Mouse (Mus musculus) embryonic fibroblast, embryonic 13.5 days (primary cell): ENCODE results near the gene Brip1.

ENCODE experiments used
- CTCF ChIP-seq: IDR thresholded peaks from 2 replicates; pipeline ENCODE4 v1.5.1; 2011; ENCODE audit warnings: mild to moderate bottlenecking, control low read depth, low read length, moderate library complexity, borderline replicate concordance; ENCODE audit not compliant: insufficient read depth
- POLR2A ChIP-seq: IDR thresholded peaks from 2 replicates; pipeline ENCODE4 v1.6.1; 2011; ENCODE audit warnings: low read depth, mild to moderate bottlenecking, control low read depth, low read length, moderate library complexity

- TF ChIP-seq POLR2A (no peak), CTCF (no peak)
Observed at GRCm38 (mm10) chr11:86232446-86232845, 31.5 kb upstream of the Brip1 start.
